Mouse (Mus musculus) hindbrain, embryonic 11.5 days (tissue): ENCODE results near the gene Gm9045. TPM values are rescaled to one million over a fixed set of nuclear protein-coding genes. Genes with fewer than 3 reads are reported as not detected.
"Not testable (repeated sequence)": the region's sequence is repeated elsewhere in the genome, so short reads cannot be mapped to it uniquely, and the experiment has no call there.

Experiments
- ATAC-seq: fragments of 200-750 bp; cut with Nextera tagmentation; 2 replicates; pipeline ENCODE4 v1.8.0; 2017; ENCODE audit warnings: mild to moderate bottlenecking, moderate TSS enrichment, moderate library complexity; ENCODE audit not compliant: low FRiP score
- DNase-seq: peaks from one replicate; pipeline ENCODE4 v3.0.0-alpha.2; 2015; ENCODE audit warnings: low spot score
- H3K27ac ChIP-seq: fragments of 300-500 bp; sonication (generic); 2 replicates; pipeline ENCODE4 v1.5.1; 2014; ENCODE audit warnings: mild to moderate bottlenecking, low read depth, low read length
- H3K27me3 ChIP-seq: fragments of 300-500 bp; sonication (generic); 2 replicates; pipeline ENCODE4 v1.6.1; 2014; ENCODE audit warnings: mild to moderate bottlenecking, low read length, moderate library complexity, mixed read lengths; ENCODE audit not compliant: control insufficient read depth, insufficient read depth
- H3K36me3 ChIP-seq: fragments of 300-500 bp; sonication (generic); 2 replicates; pipeline ENCODE4 v1.6.1; 2014; ENCODE audit warnings: mild to moderate bottlenecking, low read length, moderate library complexity, mixed read lengths; ENCODE audit not compliant: control insufficient read depth, insufficient read depth
- H3K4me1 ChIP-seq: fragments of 300-500 bp; sonication (generic); replicated peaks from 2 replicates; pipeline ENCODE4 v1.6.1; 2014; ENCODE audit warnings: low read length, mixed read lengths; ENCODE audit not compliant: control insufficient read depth, insufficient read depth
- H3K4me2 ChIP-seq: fragments of 300-500 bp; sonication (generic); replicated peaks from 2 replicates; pipeline ENCODE4 v1.6.1; 2014; ENCODE audit warnings: mild to moderate bottlenecking, low read depth, low read length
- H3K4me3 ChIP-seq: fragments of 300-500 bp; sonication (generic); 2 replicates; pipeline ENCODE4 v1.5.1; 2014; ENCODE audit warnings: low read depth, low read length
- H3K9ac ChIP-seq: fragments of 300-500 bp; sonication (generic); 2 replicates; pipeline ENCODE4 v1.6.1; 2014; ENCODE audit warnings: low read depth, low read length
- H3K9me3 ChIP-seq: fragments of 300-500 bp; sonication (generic); 2 replicates; pipeline ENCODE4 v1.6.1; 2016; ENCODE audit warnings: low read length; ENCODE audit not compliant: control insufficient read depth
- WGBS: fragments of 180-500 bp; shearing (Covaris S2); extraction: QIAGEN DNeasy Blood & Tissue Kit; methylation state at CpG from one replicate; pipeline ENCODE4 v1.1.7; 2014; 5-methylcytosine and 5-hydroxymethylcytosine counted together
- polyA plus RNA-seq: library from polyadenylated mRNA; unstranded; fragments of >200 nt; fragmentation: Nextera tagmentation; extraction: Ambion mirVana; gene quantifications from 2 replicates; pipeline ENCODE4 v1.2.1, GENCODE M21; 2014

The Gm9045 gene
- 0.07 TPM in 1 of 2 replicates, not detected in the other for polyA plus RNA-seq

- DNase-seq, H3K4me3 ChIP-seq, H3K4me2 ChIP-seq, ATAC-seq, H3K4me1 ChIP-seq, H3K27ac ChIP-seq, H3K27me3 ChIP-seq, H3K9ac ChIP-seq, H3K36me3 ChIP-seq, H3K9me3 ChIP-seq: not testable (repeated sequence)
- no CpG with 5 or more reads among the region's 14 CpGs for WGBS
Observed at GRCm38 (mm10) chr10:118337731-118338130, at the start of gene Gm9045. TSS of gene Gm9045 (minus strand) at chr10:118337831.

GRCm38 (mm10) chr10:118370443-118370842 is 32.8 kb upstream of the Gm9045 start:
- H3K9ac ChIP-seq = no peak overlapping the region
- no peak overlapping the region for H3K4me3 ChIP-seq

GRCm38 (mm10) chr10:118369518-118369917 is 31.9 kb upstream of the Gm9045 start:
- no peak for ATAC-seq

More at GRCm38 (mm10) chr10:118370443-118370842, 32.8 kb upstream of the Gm9045 start:
- H3K36me3 ChIP-seq = no peaks in the 10 kb centered on the region
- H3K27me3 ChIP-seq = no peaks in the 10 kb centered on the region
- no peaks in the 10 kb centered on the region for H3K4me1 ChIP-seq
- no peaks in the 10 kb centered on the region for H3K9me3 ChIP-seq
- ATAC-seq (peak; percentile 93), DNase-seq (peak; percentile 91)
- WGBS = 11% methylated on average over 10 of the region's 10 CpGs
- H3K27ac ChIP-seq = no peak overlapping the region
- H3K4me2 ChIP-seq = peak overlapping the region; percentile 15; the same call in 1 of the 2 replicates

GRCm38 (mm10) chr10:118354005-118354404 is 16.4 kb upstream of the Gm9045 start, which contains the start of gene Gm9049:
TSS of gene Gm9049 (minus strand) at chr10:118354105.
- H3K4me1 ChIP-seq, H3K4me2 ChIP-seq, H3K27me3 ChIP-seq, H3K36me3 ChIP-seq, H3K27ac ChIP-seq, H3K9me3 ChIP-seq, ATAC-seq, DNase-seq, H3K4me3 ChIP-seq, H3K9ac ChIP-seq: not testable (repeated sequence)
- 100% methylated on average over 1 of the region's 11 CpGs for WGBS

More at GRCm38 (mm10) chr10:118369518-118369917, 31.9 kb upstream of the Gm9045 start:
- Histone ChIP-seq H3K9ac (no peak overlapping the region), H3K36me3 (no peaks in the 10 kb centered on the region), H3K27me3 (no peaks in the 10 kb centered on the region), H3K4me1 (no peaks in the 10 kb centered on the region), H3K4me2 (no peak overlapping the region), H3K4me3 (no peak overlapping the region), H3K27ac (no peak overlapping the region), H3K9me3 (no peaks in the 10 kb centered on the region)
- WGBS = 90% methylated on average over 9 of the region's 9 CpGs
- DNase-seq = no peak

- 100% methylated on average over 1 of the region's 14 CpGs for whole genome bisulfite sequencing
- H3K36me3 ChIP-seq, ATAC-seq: not testable (repeated sequence)
Observed at GRCm38 (mm10) chr10:118348579-118348978, 10.9 kb upstream of the Gm9045 start, which contains the start of gene Gm9048. TSS of gene Gm9048 (minus strand) at chr10:118348679.

GRCm38 (mm10) chr10:118343155-118343554 is 5.5 kb upstream of the Gm9045 start, which contains the start of gene Gm9046:
TSS of gene Gm9046 (minus strand) at chr10:118343255.
- not testable (repeated sequence) for H3K4me2 ChIP-seq, H3K36me3 ChIP-seq, H3K9me3 ChIP-seq, H3K27me3 ChIP-seq, H3K9ac ChIP-seq, ATAC-seq, H3K27ac ChIP-seq, H3K4me1 ChIP-seq, DNase-seq, H3K4me3 ChIP-seq
- no CpG with 5 or more reads among the region's 14 CpGs for WGBS

More at GRCm38 (mm10) chr10:118348579-118348978, 10.9 kb upstream of the Gm9045 start, which contains the start of gene Gm9048:
- DNase-seq, H3K27ac ChIP-seq, H3K4me1 ChIP-seq, H3K4me2 ChIP-seq, H3K9ac ChIP-seq, H3K4me3 ChIP-seq, H3K9me3 ChIP-seq, H3K27me3 ChIP-seq: not testable (repeated sequence)

GRCm38 (mm10) chr10:118332308-118332707 is 5.3 kb downstream of the Gm9045 start, which contains the start of gene Gm9044:
TSS of gene Gm9044 (minus strand) at chr10:118332408.
- DNase-seq, H3K9me3 ChIP-seq, H3K4me1 ChIP-seq, H3K4me3 ChIP-seq, H3K9ac ChIP-seq, H3K27ac ChIP-seq, H3K27me3 ChIP-seq, H3K36me3 ChIP-seq, H3K4me2 ChIP-seq, ATAC-seq: not testable (repeated sequence)
- WGBS = no CpG with 5 or more reads among the region's 14 CpGs

GRCm38 (mm10) chr10:118326869-118327268 is 10.8 kb downstream of the Gm9045 start, which contains the start of gene Gm9040:
TSS of gene Gm9040 (minus strand) at chr10:118326969.
- not testable (repeated sequence) for DNase-seq, ATAC-seq
- WGBS = no CpG with 5 or more reads among the region's 11 CpGs

GRCm38 (mm10) chr10:118319024-118319423 is 18.6 kb downstream of the Gm9045 start:
- H3K27ac ChIP-seq = no peak overlapping the region

More at GRCm38 (mm10) chr10:118326869-118327268, 10.8 kb downstream of the Gm9045 start, which contains the start of gene Gm9040:
- H3K27me3 ChIP-seq, H3K36me3 ChIP-seq, H3K9ac ChIP-seq, H3K4me1 ChIP-seq, H3K4me3 ChIP-seq, H3K4me2 ChIP-seq, H3K9me3 ChIP-seq, H3K27ac ChIP-seq: not testable (repeated sequence)

More at GRCm38 (mm10) chr10:118319024-118319423, 18.6 kb downstream of the Gm9045 start:
- Histone ChIP-seq H3K27me3 (no peaks in the 10 kb centered on the region), H3K4me3 (no peak overlapping the region), H3K9me3 (no peaks in the 10 kb centered on the region), H3K4me2 (no peak overlapping the region), H3K4me1 (no peaks in the 10 kb centered on the region), H3K36me3 (no peaks in the 10 kb centered on the region), H3K9ac (no peak overlapping the region)
- DNase-seq = no peak
- no peak for ATAC-seq
- WGBS = 87% methylated on average over 8 of the region's 8 CpGs
